Comparison of ENCODE assay signal across 9 mouse cellular contexts in genomic region chr11:97820840-97821239, GRCm38 (mm10). TPM values are rescaled to one million over a fixed set of nuclear protein-coding genes. Genes with fewer than 3 reads are reported as not detected.
A peak's percentile ranks its signal among the peaks of the same experiment; 100 is the strongest.
DNase-seq lines count a peak whose midpoint lies in the region; ATAC-seq lines count a peak whose summit lies in the region.
"Had no signal": no experiment of that assay in that cellular context is flagged by ENCODE, and none has a peak within 500 bp of the region (broad histone marks: within the 10 kb centered on the region; RNA-seq: fewer than 3 reads in every experiment).

No protein-coding gene starts in this region.

- no peaks in the 10 kb centered on the region for H3K9me3 ChIP-seq in midbrain, embryonic 14.5 days (ENCODE audit: control insufficient read depth, low read length)
- H3K9me3 ChIP-seq: hindbrain, embryonic 15.5 days; neural tube, embryonic 12.5 days had no signal

- H3K4me1 ChIP-seq in midbrain, embryonic 14.5 days (ENCODE audit: control insufficient read depth, insufficient read depth, low read length) = peaks cover 20% of the 10 kb centered on the region

- H3K4me2 ChIP-seq in midbrain, embryonic 14.5 days (ENCODE audit: low read length) = no peak overlapping the region
- H3K4me2 ChIP-seq: hindbrain, embryonic 15.5 days; neural tube, embryonic 12.5 days had no signal

- no peaks in the 10 kb centered on the region for H3K27me3 ChIP-seq in midbrain, embryonic 14.5 days (ENCODE audit: control insufficient read depth, insufficient read depth, low read length)
- H3K27me3 ChIP-seq: hindbrain, embryonic 15.5 days; neural tube, embryonic 12.5 days had no signal

- H3K27ac ChIP-seq in midbrain, embryonic 14.5 days (replicated peaks; ENCODE audit: low read depth, low read length) = no peak overlapping the region
- H3K27ac ChIP-seq: hindbrain, embryonic 15.5 days; neural tube, embryonic 12.5 days had no signal

- 70% methylated on average over 4 of the region's 4 CpGs for WGBS in midbrain, embryonic 14.5 days

- no peak overlapping the region for H3K4me3 ChIP-seq in midbrain, embryonic 14.5 days (replicated peaks; ENCODE audit: low read depth, low read length)
- H3K4me3 ChIP-seq: hindbrain, embryonic 15.5 days; neural tube, embryonic 12.5 days had no signal

- H3K9ac ChIP-seq in midbrain, embryonic 14.5 days (replicated peaks; ENCODE audit: low read length) = no peak overlapping the region
- H3K9ac ChIP-seq: hindbrain, embryonic 15.5 days; neural tube, embryonic 12.5 days had no signal

- H3K36me3 ChIP-seq in midbrain, embryonic 14.5 days (ENCODE audit: control insufficient read depth, insufficient read depth, low read length) = peaks cover 68% of the 10 kb centered on the region

- peak; percentile 31 for DNase-seq in ovary, postnatal 14 days (ENCODE audit: low spot score)
- DNase-seq in ovary, postnatal 36 days (ENCODE audit: low spot score) = no peak
- peak; percentile 56 to 76 for DNase-seq in gastrocnemius, adult 8-10 months (ENCODE audit: low spot score in 2 of 2)
- DNase-seq in kidney, postnatal 10 days = peak; percentile 87
- no peak for DNase-seq in thymus, postnatal 36 days
- no peak for DNase-seq in midbrain, embryonic 14.5 days
- DNase-seq in thymus, postnatal 4 days = no peak

- no peak for ATAC-seq in midbrain, embryonic 14.5 days (ENCODE audit: low FRiP score, low TSS enrichment)

RNA-seq across cellular contexts. Expression of gene B230217C12Rik, which starts 19.7 kb away (rescaled TPM):
- total RNA-seq in gastrocnemius, adult 8-10 months (2022) = under 1 TPM; 0.19 to 0.51 (median 0.32) TPM
- 32.4 and 36.5 TPM in 2 replicates for polyA plus RNA-seq in midbrain, embryonic 14.5 days (2014; fragmentation: Nextera tagmentation; extraction: Ambion mirVana)

RNA-seq across cellular contexts. Expression of gene Lasp1, which starts 22.0 kb away (rescaled TPM):
- total RNA-seq in gastrocnemius, adult 8-10 months (2022) = 10 to 100 TPM in 2 of 4 experiments, 1 to 10 TPM in 2; 5.9 to 11.2 (median 9.0) TPM
- 114 and 138 TPM in 2 replicates for polyA plus RNA-seq in midbrain, embryonic 14.5 days (2014; fragmentation: Nextera tagmentation; extraction: Ambion mirVana)

RNA-seq across cellular contexts. Expression of gene Rpl23, which starts 38.6 kb away (rescaled TPM):
- 100 to 1,000 TPM; 371 to 534 (median 431) TPM for total RNA-seq in gastrocnemius, adult 8-10 months (2022)
- polyA plus RNA-seq in midbrain, embryonic 14.5 days (2014; fragmentation: Nextera tagmentation; extraction: Ambion mirVana) = 363 and 413 TPM in 2 replicates

RNA-seq across cellular contexts. Expression of gene 1700001P01Rik, which starts 45.1 kb away (rescaled TPM):
- total RNA-seq in gastrocnemius, adult 8-10 months (2022) = not detected
- polyA plus RNA-seq in midbrain, embryonic 14.5 days (2014; fragmentation: Nextera tagmentation; extraction: Ambion mirVana) = not detected in 2 replicates

RNA-seq across cellular contexts. Expression of gene Cwc25, which starts 54.5 kb away (rescaled TPM):
- 1 to 10 TPM; 3.2 to 5.9 (median 4.7) TPM for total RNA-seq in gastrocnemius, adult 8-10 months (2022)
- polyA plus RNA-seq in midbrain, embryonic 14.5 days (2014; fragmentation: Nextera tagmentation; extraction: Ambion mirVana) = 10.9 and 13.2 TPM in 2 replicates

Comparison
In these comparisons a context has a peak if more than half of its experiments do, and no peak if none do; other contexts are left out.
1. DNase-seq: peak in ovary, postnatal 14 days (single experiment), gastrocnemius, adult 8-10 months (2 of 2) and kidney, postnatal 10 days (single experiment); none in ovary, postnatal 36 days (single experiment), thymus, postnatal 36 days (0 of 2), midbrain, embryonic 14.5 days (single experiment) and thymus, postnatal 4 days (single experiment).